Mouse (Mus musculus) ES-E14 (cell line): Measurements from ENCODE around the gene Agap3.

Experiments used
- HCFC1 ChIP-seq: IDR thresholded peaks from 2 replicates; pipeline ENCODE4 v1.6.1; 2012; ENCODE audit warnings: low read length, inconsistent platforms, borderline replicate concordance; ENCODE audit not compliant: insufficient read depth
- MAFK ChIP-seq: IDR thresholded peaks from 2 replicates; pipeline ENCODE4 v1.6.1; 2014; ENCODE audit warnings: mild to moderate bottlenecking, low read depth, low read length, inconsistent platforms; ENCODE audit not compliant: insufficient read depth
- ZC3H11A ChIP-seq: IDR thresholded peaks from 2 replicates; pipeline ENCODE4 v1.6.1; 2012; ENCODE audit warnings: low read depth, mild to moderate bottlenecking, inconsistent platforms, low read length, borderline replicate concordance

DNA sequence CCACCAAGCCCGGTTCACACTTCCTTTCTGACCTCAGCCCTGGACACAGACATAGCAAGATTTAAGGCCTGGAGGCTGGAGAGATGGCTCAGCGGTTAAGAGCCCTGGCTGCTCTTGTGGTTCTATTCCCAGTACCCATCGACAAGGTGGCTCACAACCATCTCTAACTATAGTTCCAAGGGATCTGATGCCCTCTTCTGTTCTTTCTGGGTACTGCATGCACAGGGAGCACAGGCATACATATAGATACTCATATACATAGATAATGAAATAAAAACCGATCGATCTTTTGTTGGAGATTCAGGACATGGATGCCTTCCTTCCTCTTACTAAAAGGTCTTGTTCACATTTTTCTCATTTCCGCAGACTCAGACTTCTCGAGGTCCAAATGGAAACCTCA, 56.4 kb downstream of the Agap3 start:
- TF ChIP-seq HCFC1 (no peak), MAFK (no peak), ZC3H11A (no peak)
